Mouse (Mus musculus) lung, adult 2 months (tissue): ENCODE results near the gene Taf6. TPM values are rescaled to one million over a fixed set of nuclear protein-coding genes. Genes with fewer than 3 reads are reported as not detected.
"Not testable (repeated sequence)": the region's sequence is repeated elsewhere in the genome, so short reads cannot be mapped to it uniquely, and the experiment has no call there.

Source experiments
- DNase-seq: peaks from one replicate; pipeline ENCODE4 v3.0.0; 2022
- H3K4me1 ChIP-seq: fragments of 200-500 bp; 2 replicates; pipeline ENCODE4 v1.6.1; 2011; ENCODE audit warnings: low read length; ENCODE audit not compliant: control insufficient read depth, insufficient read depth
- H3K4me3 ChIP-seq: fragments of 200-500 bp; replicated peaks from 2 replicates; pipeline ENCODE3; 2011; ENCODE audit warnings: low read depth, mild to moderate bottlenecking, control low read depth, low read length; ENCODE audit errors: extremely low read depth
- CTCF ChIP-seq: fragments of 200-500 bp; IDR thresholded peaks from 2 replicates; pipeline ENCODE4 v1.5.1; 2011; ENCODE audit warnings: mild to moderate bottlenecking, low read length, control low read depth; ENCODE audit not compliant: insufficient read depth
- POLR2A ChIP-seq: fragments of 200-500 bp; IDR thresholded peaks from 2 replicates; pipeline ENCODE4 v1.6.1; 2011; ENCODE audit warnings: low read depth, mild to moderate bottlenecking, control low read depth, low read length, borderline replicate concordance; ENCODE audit errors: extremely low read depth
- WGBS: fragments of 180-500 bp; shearing (Covaris S2); methylation state at CpG from one replicate; pipeline ENCODE4 v1.1.7; 2018; 5-methylcytosine and 5-hydroxymethylcytosine counted together
- polyA plus RNA-seq: library from polyadenylated mRNA; depleted of rRNA; stranded (reverse); fragments of >200 nt; gene quantifications from 2 replicates; pipeline ENCODE4 v1.2.3, GENCODE M21; 2012

The Taf6 gene
- polyA plus RNA-seq, 1 experiment: 52.6 TPM

DNA sequence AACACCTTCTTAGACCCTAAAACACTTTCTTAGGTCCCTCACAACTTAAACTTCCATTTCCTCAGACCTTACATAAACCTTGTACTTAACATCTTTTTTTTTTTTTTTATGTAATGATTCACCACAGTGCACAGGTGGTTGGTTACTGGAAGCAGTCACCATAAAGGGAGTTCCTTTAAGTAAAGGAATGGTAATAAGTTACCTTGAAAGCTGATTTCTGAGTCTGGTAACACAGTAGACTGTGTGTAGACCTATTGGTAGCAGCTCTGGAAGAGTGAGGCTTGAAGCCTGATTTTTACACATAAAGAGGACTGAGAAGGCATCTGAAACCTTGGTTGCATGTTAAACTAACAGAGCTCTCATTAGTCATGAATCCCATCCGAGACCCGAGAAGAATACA is 32.6 kb upstream of the Taf6 start:
- no peak for TF ChIP-seq CTCF
- TF ChIP-seq POLR2A: no peak
- 13% methylated on average over 2 of the region's 2 CpGs for WGBS
- Histone ChIP-seq H3K4me1 (no peaks in the 10 kb centered on the region), H3K4me3 (no peak overlapping the region)
- DNase-seq: no peak

DNA sequence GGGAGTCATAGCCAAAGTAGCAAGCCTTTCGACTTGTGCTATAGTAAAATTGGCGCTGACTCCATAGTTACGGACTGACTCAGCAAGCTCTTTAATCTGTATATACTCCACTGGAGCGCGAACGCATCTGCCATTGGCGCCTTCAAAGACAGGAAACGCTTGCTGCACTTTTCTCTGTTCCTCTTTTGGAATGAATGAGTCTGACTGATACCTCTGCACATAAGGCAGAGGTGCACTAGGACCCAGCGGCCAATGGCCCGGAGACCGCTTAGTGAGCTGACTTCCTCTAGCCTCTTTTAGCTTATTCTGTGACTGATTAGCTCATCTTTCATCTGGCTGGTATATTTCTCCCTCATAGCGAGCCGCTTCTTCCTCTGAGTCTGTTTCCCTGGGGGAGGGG is 29.4 kb upstream of the Taf6 start:
- 83% methylated on average over 13 of the region's 13 CpGs for WGBS

DNA sequence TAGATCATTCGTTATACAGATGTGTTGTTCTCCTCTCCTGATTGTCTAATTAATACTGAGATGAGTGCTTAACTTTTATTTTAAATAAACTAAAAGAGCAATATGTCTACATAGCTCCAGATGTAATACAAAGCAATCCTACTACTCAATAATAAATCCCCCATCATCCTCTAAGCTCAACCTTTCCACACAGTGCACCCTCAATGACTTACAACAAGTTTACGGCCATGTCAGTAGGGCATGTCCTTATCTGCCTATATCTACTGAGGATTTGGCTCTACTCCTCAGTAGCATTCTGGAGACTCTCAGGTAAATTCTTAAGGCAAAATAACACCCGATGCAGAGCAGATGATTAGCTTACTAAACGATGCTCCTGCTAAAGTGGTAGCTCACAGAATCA is 20.6 kb upstream of the Taf6 start:
- 77% methylated on average over 4 of the region's 4 CpGs for WGBS
- no peaks in the 10 kb centered on the region for H3K4me1 ChIP-seq
- H3K4me3 ChIP-seq: no peak overlapping the region
- no peak for TF ChIP-seq POLR2A
- no peak for TF ChIP-seq CTCF
- DNase-seq: no peak

More for the DNA sequence above, 29.4 kb upstream of the Taf6 start:
- not testable (repeated sequence) for H3K4me3 ChIP-seq, DNase-seq, H3K4me1 ChIP-seq

DNA sequence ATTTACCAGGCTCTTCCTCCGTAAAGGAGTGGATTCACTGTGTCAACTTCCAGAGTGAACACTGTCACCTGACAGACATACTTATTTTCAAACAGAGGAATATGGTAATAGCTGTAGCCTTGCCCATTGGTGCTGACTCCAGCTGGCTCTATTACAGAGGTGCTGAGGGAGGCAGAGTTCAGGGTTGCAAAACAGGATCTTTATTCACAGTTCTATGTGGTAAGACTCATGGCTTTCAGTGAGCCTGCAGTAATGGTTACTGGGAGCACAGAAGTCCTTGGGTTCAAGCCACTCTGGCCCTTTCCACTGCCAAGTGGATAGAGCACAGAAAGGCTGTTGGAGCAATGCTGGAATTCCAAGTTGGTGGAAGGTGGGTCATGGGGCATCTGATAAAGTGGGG is 20.0 kb upstream of the Taf6 start:
- Histone ChIP-seq H3K4me1 (no peaks in the 10 kb centered on the region), H3K4me3 (no peak overlapping the region)
- DNase-seq: no peak
- WGBS: 62% methylated on average over 1 of the region's 1 CpGs
- no peak for TF ChIP-seq POLR2A
- TF ChIP-seq CTCF: no peak

DNA sequence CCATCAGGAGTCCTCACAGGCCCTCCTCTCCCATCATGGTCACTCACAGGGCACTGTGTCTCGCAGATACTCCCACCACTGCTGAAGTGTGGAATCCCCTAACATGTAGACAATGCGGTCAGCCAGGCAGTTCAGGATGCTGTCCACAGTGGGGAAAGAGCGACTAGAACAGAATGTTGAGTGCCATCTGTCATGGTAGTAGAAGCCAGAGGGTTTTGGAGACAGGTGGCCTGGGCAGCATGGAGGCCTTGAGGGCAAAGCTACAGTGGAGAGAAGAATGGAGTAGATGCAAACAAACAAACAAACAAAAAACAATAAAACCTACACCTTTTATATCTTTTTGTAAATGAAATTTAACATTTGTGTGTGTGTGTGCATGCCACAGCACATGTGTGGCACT is 14.8 kb upstream of the Taf6 start:
- 85% methylated on average over 3 of the region's 3 CpGs for WGBS
- H3K4me1 ChIP-seq: no peaks in the 10 kb centered on the region
- TF ChIP-seq POLR2A (no peak), CTCF (no peak)
- DNase-seq: no peak
- H3K4me3 ChIP-seq: no peak overlapping the region

DNA sequence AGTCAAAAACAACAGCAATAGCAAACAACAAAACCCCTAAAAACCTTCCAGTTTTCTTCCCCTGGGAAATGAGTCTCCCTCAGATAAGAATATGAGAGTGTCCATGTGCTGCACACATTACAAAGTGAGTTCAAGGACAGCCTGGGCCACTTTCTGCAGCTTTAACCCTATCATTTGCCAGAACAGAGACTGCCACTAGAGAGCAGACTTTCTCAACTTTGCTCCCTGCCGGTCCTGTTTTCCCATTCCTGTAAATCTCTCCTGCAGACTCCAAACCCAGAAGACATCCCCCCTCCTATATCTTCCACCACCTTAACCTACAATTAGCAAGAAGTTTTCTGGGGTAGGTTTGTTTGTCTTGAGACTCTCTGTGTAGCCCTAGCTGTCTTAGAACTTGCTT is 12.3 kb upstream of the Taf6 start:
- no peak overlapping the region for H3K4me3 ChIP-seq
- TF ChIP-seq POLR2A (no peak), CTCF (no peak)
- H3K4me1 ChIP-seq: peaks cover 5% of the 10 kb centered on the region; the same call in 1 of the 2 replicates
- DNase-seq: no peak
- 11% methylated on average over 1 of the region's 1 CpGs for WGBS

DNA sequence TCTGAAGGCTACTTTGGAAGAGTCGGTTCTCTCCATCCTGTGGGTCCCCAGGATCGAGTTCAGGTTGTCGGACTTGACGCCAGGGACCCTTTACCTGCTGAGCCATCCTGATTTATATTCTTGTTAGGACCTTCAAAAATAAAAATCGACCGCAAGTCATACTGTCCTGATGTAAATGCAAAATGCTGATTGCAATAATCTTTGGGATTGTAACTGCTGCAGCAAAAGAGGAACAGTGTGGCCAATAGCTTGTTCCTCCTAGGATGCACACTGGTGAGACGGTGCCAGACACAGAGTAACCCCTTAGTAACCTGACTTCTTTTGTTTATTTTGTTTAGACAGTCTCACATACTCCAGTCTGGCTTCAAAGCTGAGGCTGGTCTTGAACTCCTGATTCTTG is 8.2 kb upstream of the Taf6 start:
- peaks cover 5% of the 10 kb centered on the region; the same call in 1 of the 2 replicates for H3K4me1 ChIP-seq
- H3K4me3 ChIP-seq: no peak overlapping the region
- DNase-seq: no peak
- 68% methylated on average over 7 of the region's 7 CpGs for WGBS
- no peak for TF ChIP-seq POLR2A

DNA sequence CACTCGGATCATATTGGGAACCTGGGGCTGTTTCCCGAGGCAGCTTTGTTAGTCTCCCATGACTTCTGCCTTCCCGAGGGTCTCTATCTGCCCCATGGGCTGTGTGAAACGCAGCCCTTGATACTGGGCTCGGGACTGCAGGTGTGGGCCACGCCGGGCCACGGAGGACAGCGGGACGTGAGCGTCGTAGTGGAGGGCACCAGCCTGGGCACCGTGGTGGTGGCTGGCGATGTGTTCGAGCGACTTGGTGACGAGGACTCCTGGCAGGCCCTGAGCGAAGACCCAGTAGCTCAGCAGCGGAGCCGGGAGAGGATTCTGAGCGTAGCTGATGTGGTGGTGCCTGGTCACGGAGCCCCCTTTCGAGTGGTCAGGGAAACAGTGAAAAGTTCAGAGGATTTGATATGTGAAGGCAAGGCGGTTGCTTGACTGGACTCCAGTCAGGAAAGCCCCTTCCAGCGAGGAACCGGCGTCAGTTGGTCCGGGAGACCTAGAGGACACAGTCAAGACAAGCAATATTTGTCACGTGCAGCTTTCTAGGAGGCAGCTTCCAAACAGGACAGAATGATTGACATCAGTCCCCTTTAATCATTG is 7.6 kb upstream of the Taf6 start:
- peak overlapping the region; percentile 90 for H3K4me3 ChIP-seq
- 1% methylated on average over 29 of the region's 29 CpGs for WGBS
- H3K4me1 ChIP-seq: peaks cover 5% of the 10 kb centered on the region; the same call in 1 of the 2 replicates
- TF ChIP-seq CTCF: no peak
- TF ChIP-seq POLR2A: 0 out of 2 replicates have a peak, but pooled peaks have one; percentile 16
- peak; percentile 35 for DNase-seq

DNA sequence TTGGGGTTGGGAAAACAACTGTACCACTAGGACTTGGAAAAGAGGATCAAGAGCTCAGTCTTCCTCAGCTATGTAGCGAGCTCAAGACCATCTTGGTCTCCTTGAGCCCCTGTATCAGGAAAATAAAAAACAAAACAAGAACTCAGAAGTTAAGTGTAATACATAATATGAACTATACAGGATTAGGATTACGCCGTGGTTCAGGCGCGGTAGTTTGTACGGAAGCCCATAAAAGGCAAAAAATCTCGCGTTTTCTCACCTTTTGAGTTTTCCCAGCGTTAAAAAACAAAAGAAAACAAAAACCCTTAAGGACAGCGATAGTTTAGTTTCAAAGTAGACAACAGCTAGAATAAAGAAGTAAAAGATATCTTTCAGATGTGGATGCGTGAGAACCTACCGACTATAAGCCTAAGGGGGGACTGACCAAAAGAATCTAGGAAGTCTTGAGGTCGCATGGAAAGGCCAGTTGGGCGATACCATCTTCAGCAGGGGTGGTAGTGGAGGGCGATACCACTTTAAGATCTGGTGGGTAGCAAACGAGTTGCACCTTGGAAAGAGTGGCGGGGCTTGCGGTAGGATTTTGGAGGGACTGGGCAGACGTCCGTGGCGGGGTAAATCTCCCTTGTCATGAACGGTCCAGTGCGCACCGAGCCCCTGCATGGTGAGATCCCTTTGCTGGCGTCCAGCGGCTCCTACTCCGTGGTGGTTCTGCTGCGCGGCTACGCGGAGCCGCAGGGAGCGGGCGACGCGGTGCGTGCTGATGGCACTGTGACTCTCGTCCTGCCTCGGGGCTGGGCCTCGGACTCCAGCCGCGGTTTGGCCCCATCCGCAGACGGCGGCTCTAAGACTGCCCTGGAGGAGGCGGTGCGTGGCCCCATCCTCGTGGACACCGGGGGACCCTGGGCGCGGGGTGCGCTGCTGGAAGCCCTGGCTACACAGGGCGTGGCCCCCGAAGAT is 6.8 kb upstream of the Taf6 start, which contains the start of gene Mblac1:
TSS of gene Mblac1 (plus strand) at position 544 of the 957 bp plus-strand sequence.
- 4% methylated on average over 54 of the region's 54 CpGs for WGBS
- no peak for TF ChIP-seq CTCF
- TF ChIP-seq POLR2A: peak; percentile 67; the same call in 1 of the 2 replicates
- peaks cover 5% of the 10 kb centered on the region; the same call in 1 of the 2 replicates for H3K4me1 ChIP-seq
- peak within 1 kb of the TSS; percentile 90 for H3K4me3 ChIP-seq
- peak; percentile 82 for DNase-seq
